Mouse (Mus musculus) adipocyte (in vitro differentiated cells): Measurements from ENCODE around the gene Olfr1249.
"Not testable (repeated sequence)": the region's sequence is repeated elsewhere in the genome, so short reads cannot be mapped to it uniquely, and the experiment has no call there.

Experiments
- DNase-seq: peaks from one replicate; pipeline ENCODE4 v3.0.0-alpha.2; 2016; ENCODE audit warnings: low spot score

The Olfr1249 gene

GRCm38 (mm10) chr2:89634883-89635282 lies at the start of gene Olfr1249:
Gene Olfr1249 (minus strand): TSS chr2:89634983.
- no peak for DNase-seq

- no peak for DNase-seq
These were observed 37.1 kb upstream of the Olfr1249 start, which contains the start of gene Olfr1251 for GRCm38 (mm10) chr2:89671836-89672235. Gene Olfr1251 (minus strand): TSS chr2:89671936.

DNA sequence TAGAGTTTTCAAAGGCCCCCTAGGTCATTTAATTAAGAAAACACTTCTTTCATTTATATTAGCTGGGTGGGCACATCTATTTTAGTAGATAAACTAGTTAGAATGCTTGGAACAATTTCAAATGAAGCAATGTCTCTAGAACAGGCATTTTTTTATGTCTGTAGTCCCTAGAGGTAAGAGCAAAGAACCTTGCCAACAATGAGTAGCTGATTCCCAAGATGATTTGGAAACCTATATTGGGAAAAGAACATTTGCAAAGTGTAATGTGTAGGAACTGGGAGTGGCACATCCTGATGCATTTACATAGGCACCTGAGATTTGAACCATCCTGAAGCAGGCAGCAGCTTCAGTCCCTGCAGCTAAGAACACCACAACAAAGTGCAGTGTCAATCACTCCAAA lies 26.6 kb upstream of the Olfr1249 start, which contains the start of gene Olfr1250:
TSS of gene Olfr1250 (minus strand) at position 101 of the 400 bp plus-strand sequence.
- no peak for DNase-seq

- DNase-seq = not testable (repeated sequence)
These were observed 16.6 kb downstream of the Olfr1249 start, which contains the start of gene Olfr1248 for GRCm38 (mm10) chr2:89618145-89618544. Gene Olfr1248 (minus strand): TSS chr2:89618245.

GRCm38 (mm10) chr2:89614030-89614429 lies 20.8 kb downstream of the Olfr1249 start, which contains the start of gene Olfr1247:
Gene Olfr1247 (minus strand): TSS chr2:89614130.
- DNase-seq = no peak

DNA sequence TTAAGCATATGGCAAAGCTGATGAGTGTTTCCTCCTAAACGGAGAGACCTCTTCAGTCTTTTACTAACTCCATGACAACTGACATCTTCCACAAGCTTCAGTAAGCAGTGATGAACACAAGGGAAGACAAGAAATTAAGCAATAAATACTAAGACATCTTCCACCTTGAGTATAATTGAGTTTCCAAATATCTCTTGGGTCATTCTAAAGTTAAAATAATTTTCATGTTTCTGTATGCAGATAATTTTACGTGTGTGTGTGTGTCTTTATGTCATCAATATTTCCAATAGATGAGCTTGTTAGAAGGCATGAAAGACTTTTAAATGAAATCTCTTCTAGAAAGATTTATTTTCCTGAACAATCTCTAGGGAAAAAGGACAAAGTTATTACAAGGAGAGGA lies 41.7 kb downstream of the Olfr1249 start, which contains the start of gene Olfr1246:
TSS of gene Olfr1246 (minus strand) at position 101 of the 400 bp plus-strand sequence.
- DNase-seq = no peak
